Comparison of ENCODE assay signal across 18 mouse cellular contexts in the genomic region with DNA sequence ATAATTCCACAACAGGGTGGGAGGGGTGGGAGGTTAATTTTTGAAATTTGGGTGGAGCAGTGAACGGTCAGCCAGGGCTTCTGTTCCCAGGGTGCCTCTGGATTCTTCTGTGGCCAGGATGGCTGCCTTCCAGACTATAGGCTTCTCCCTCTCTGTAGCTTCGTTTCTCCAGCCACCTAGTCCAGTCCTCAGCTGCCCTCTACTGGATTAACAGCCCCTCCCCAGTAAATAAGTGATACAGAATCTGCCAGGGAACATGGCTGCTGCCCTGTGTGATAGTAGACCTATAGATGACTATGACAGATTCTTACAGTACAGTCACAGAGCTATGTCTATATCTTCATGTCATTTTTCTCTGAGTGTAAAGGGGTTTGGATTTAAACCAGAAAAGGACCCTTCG.
DNase-seq lines count a peak whose midpoint lies in the region; ATAC-seq lines count a peak whose summit lies in the region.
"Had no signal": no experiment of that assay in that cellular context is flagged by ENCODE, and none has a peak within 500 bp of the region (broad histone marks: within the 10 kb centered on the region; RNA-seq: fewer than 3 reads in every experiment).

No protein-coding gene starts in this region.

- H3K4me2 ChIP-seq in hindbrain, embryonic 16.5 days (ENCODE audit: low read length), result no peak overlapping the region
- no peak overlapping the region for H3K4me2 ChIP-seq in lung, embryonic 16.5 days (ENCODE audit: low read depth, low read length)
- no peak overlapping the region for H3K4me2 ChIP-seq in midbrain, embryonic 16.5 days (ENCODE audit: low read length)
- H3K4me2 ChIP-seq: embryonic facial prominence, embryonic 13.5 days; liver, embryonic 15.5 days; midbrain, embryonic 12.5 days; neural tube, embryonic 15.5 days had no signal

- peak; percentile 40; the same call in 1 of the 2 replicates for ATAC-seq in hindbrain, embryonic 16.5 days
- ATAC-seq in lung, embryonic 16.5 days (ENCODE audit: low read depth), result peak; percentile 59
- peak; percentile 72 for ATAC-seq in midbrain, embryonic 16.5 days
- ATAC-seq: activated CD4-positive, CD25-positive, alpha-beta regulatory T cell, adult 4 months had no signal

- H3K9ac ChIP-seq in hindbrain, embryonic 16.5 days (ENCODE audit: low read depth, low read length), result no peak overlapping the region
- H3K9ac ChIP-seq in lung, embryonic 16.5 days (ENCODE audit: low read length), result no peak overlapping the region
- no peak overlapping the region for H3K9ac ChIP-seq in midbrain, embryonic 16.5 days (ENCODE audit: low read depth, low read length)
- H3K9ac ChIP-seq: embryonic facial prominence, embryonic 13.5 days; liver, embryonic 15.5 days; midbrain, embryonic 12.5 days; neural tube, embryonic 15.5 days had no signal

- no peaks in the 10 kb centered on the region for H3K4me1 ChIP-seq in hindbrain, embryonic 16.5 days (ENCODE audit: control insufficient read depth, insufficient read depth, low read depth, low read length)
- H3K4me1 ChIP-seq in hindbrain, embryonic 10.5 days (replicated peaks), result 0 out of 2 replicates have a peak, but pooled peaks cover 3% of the 10 kb centered on the region
- H3K4me1 ChIP-seq in lung, embryonic 16.5 days (replicated peaks; ENCODE audit: control insufficient read depth, insufficient read depth, low read length), result no peaks in the 10 kb centered on the region
- H3K4me1 ChIP-seq in midbrain, embryonic 16.5 days (ENCODE audit: control insufficient read depth, insufficient read depth, low read length), result peaks cover 2% of the 10 kb centered on the region; the same call in 1 of the 2 replicates
- H3K4me1 ChIP-seq: liver, embryonic 15.5 days; midbrain, embryonic 12.5 days; neural tube, embryonic 15.5 days had no signal

- no peaks in the 10 kb centered on the region; the same call in 1 of the 2 replicates for H3K27me3 ChIP-seq in hindbrain, embryonic 16.5 days (replicated peaks; ENCODE audit: control insufficient read depth, insufficient read depth, low read length)
- H3K27me3 ChIP-seq in hindbrain, embryonic 10.5 days (ENCODE audit: insufficient read depth, poor library complexity, severe bottlenecking), result peaks cover 19% of the 10 kb centered on the region
- H3K27me3 ChIP-seq in lung, embryonic 16.5 days (ENCODE audit: control insufficient read depth, insufficient read depth, low read depth, low read length), result no peaks in the 10 kb centered on the region
- H3K27me3 ChIP-seq in midbrain, embryonic 16.5 days (ENCODE audit: control insufficient read depth, insufficient read depth, low read depth, low read length), result no peaks in the 10 kb centered on the region; the same call in 1 of the 2 replicates
- H3K27me3 ChIP-seq: embryonic facial prominence, embryonic 13.5 days; liver, embryonic 15.5 days; midbrain, embryonic 12.5 days; neural tube, embryonic 15.5 days had no signal

- no peak overlapping the region for H3K4me3 ChIP-seq in hindbrain, embryonic 16.5 days (ENCODE audit: low read length)
- no peak overlapping the region for H3K4me3 ChIP-seq in hindbrain, embryonic 10.5 days
- no peak overlapping the region for H3K4me3 ChIP-seq in lung, embryonic 16.5 days (ENCODE audit: low read length)
- no peak overlapping the region for H3K4me3 ChIP-seq in midbrain, embryonic 16.5 days (ENCODE audit: low read depth, low read length)
- H3K4me3 ChIP-seq: embryonic facial prominence, embryonic 13.5 days; liver, embryonic 15.5 days; midbrain, embryonic 12.5 days; neural tube, embryonic 15.5 days had no signal

- H3K27ac ChIP-seq in hindbrain, embryonic 16.5 days (ENCODE audit: low read depth, low read length), result no peak overlapping the region
- H3K27ac ChIP-seq in hindbrain, embryonic 10.5 days, result no peak overlapping the region
- no peak overlapping the region for H3K27ac ChIP-seq in lung, embryonic 16.5 days (ENCODE audit: low read length)
- no peak overlapping the region for H3K27ac ChIP-seq in midbrain, embryonic 16.5 days (ENCODE audit: low read length)
- H3K27ac ChIP-seq: embryonic facial prominence, embryonic 13.5 days; liver, embryonic 15.5 days; midbrain, embryonic 12.5 days; neural tube, embryonic 15.5 days had no signal

- no peak for DNase-seq in hindbrain, embryonic 10.5 days (ENCODE audit: low spot score)
- no peak for DNase-seq in lung, postnatal 4 days
- DNase-seq in R1 (ENCODE audit: low read depth, low spot score), result peak; percentile 10
- no peak for DNase-seq in right cerebral cortex, postnatal 14 days
- no peak for DNase-seq in thymus, adult 18-20 months
- DNase-seq: cerebellum, adult 8-10 months; heart, adult 11 months; heart, postnatal 10 days; kidney, adult 11 months; layer of hippocampus, adult 9-11 months had no signal

- WGBS in hindbrain, embryonic 16.5 days, result 33% methylated on average over 3 of the region's 3 CpGs
- WGBS in hindbrain, embryonic 10.5 days, result 47% methylated on average over 3 of the region's 3 CpGs
- 39% methylated on average over 3 of the region's 3 CpGs for WGBS in lung, embryonic 16.5 days
- WGBS in midbrain, embryonic 16.5 days, result 37% methylated on average over 3 of the region's 3 CpGs

- H3K36me3 ChIP-seq in hindbrain, embryonic 16.5 days (ENCODE audit: control insufficient read depth, insufficient read depth, low read length), result no peaks in the 10 kb centered on the region
- no peaks in the 10 kb centered on the region for H3K36me3 ChIP-seq in hindbrain, embryonic 10.5 days
- H3K36me3 ChIP-seq in lung, embryonic 16.5 days (ENCODE audit: control insufficient read depth, insufficient read depth, low read length), result no peaks in the 10 kb centered on the region
- no peaks in the 10 kb centered on the region for H3K36me3 ChIP-seq in midbrain, embryonic 16.5 days (ENCODE audit: control insufficient read depth, insufficient read depth, low read length)
- H3K36me3 ChIP-seq: embryonic facial prominence, embryonic 13.5 days; liver, embryonic 15.5 days; midbrain, embryonic 12.5 days; neural tube, embryonic 15.5 days had no signal

- no peaks in the 10 kb centered on the region for H3K9me3 ChIP-seq in hindbrain, embryonic 16.5 days (ENCODE audit: control insufficient read depth, low read length)
- no peaks in the 10 kb centered on the region for H3K9me3 ChIP-seq in hindbrain, embryonic 10.5 days
- H3K9me3 ChIP-seq in lung, embryonic 16.5 days (ENCODE audit: control insufficient read depth, low read length), result no peaks in the 10 kb centered on the region
- no peaks in the 10 kb centered on the region for H3K9me3 ChIP-seq in midbrain, embryonic 16.5 days (replicated peaks; ENCODE audit: control insufficient read depth, low read length, poor library complexity, severe bottlenecking)
- H3K9me3 ChIP-seq: embryonic facial prominence, embryonic 13.5 days; liver, embryonic 15.5 days; midbrain, embryonic 12.5 days; neural tube, embryonic 15.5 days had no signal
